Mouse (Mus musculus) brain, embryonic 14.5 days (tissue): ENCODE measurements around the gene Fbxl14.

ENCODE experiments used
- CTCF ChIP-seq: fragments of 200-500 bp; IDR thresholded peaks from 2 replicates; pipeline ENCODE4 v1.5.1; 2012; ENCODE audit warnings: inconsistent platforms, mild to moderate bottlenecking, moderate library complexity, borderline replicate concordance; ENCODE audit not compliant: insufficient read depth, insufficient read length; ENCODE audit errors: extremely low read depth
- POLR2A ChIP-seq: fragments of 200-500 bp; IDR thresholded peaks from 2 replicates; pipeline ENCODE4 v1.6.1; 2012; ENCODE audit warnings: mild to moderate bottlenecking, inconsistent platforms, borderline replicate concordance; ENCODE audit not compliant: poor library complexity, insufficient read depth, insufficient read length, severe bottlenecking; ENCODE audit errors: extremely low read depth

DNA sequence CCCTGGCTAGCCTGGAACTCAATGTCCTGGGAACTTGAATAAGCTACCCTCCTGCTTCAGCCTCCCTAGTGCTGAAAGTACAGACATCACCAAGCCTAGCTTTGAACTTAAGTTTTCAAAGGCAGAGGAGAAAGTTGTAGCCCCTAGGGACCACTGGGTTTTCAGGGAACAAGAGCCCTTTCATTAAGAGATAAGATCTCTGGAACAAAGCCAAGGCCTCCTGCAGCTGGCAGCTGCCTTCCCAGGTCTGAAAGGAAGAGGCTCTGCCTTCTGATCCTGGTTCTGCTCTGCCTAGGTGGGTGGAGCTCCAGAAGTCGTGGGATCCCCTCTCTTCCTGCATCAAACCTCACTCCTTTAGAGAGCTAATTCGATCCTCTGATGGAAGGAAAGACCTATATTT is 6.0 kb downstream of the Fbxl14 start:
- no peak for TF ChIP-seq CTCF
- TF ChIP-seq POLR2A, result no peak
